Mouse (Mus musculus) hindbrain, embryonic 14.5 days (tissue): Measurements from ENCODE around the gene Sema4d. TPM values are rescaled to one million over a fixed set of nuclear protein-coding genes. Genes with fewer than 3 reads are reported as not detected.

Source experiments
- ATAC-seq: fragments of 200-750 bp; cut with Nextera tagmentation; 2 replicates; pipeline ENCODE4 v1.8.0; 2017; ENCODE audit warnings: moderate number of reproducible peaks, mild to moderate bottlenecking, moderate TSS enrichment, moderate library complexity; ENCODE audit not compliant: low FRiP score
- DNase-seq: peaks from one replicate; pipeline ENCODE4 v3.0.0-alpha.2; 2015; ENCODE audit warnings: low spot score
- H3K27ac ChIP-seq: fragments of 300-500 bp; sonication (generic); 2 replicates; pipeline ENCODE4 v1.5.1; 2014; ENCODE audit warnings: mild to moderate bottlenecking, moderate library complexity
- H3K27me3 ChIP-seq: fragments of 300-500 bp; sonication (generic); 2 replicates; pipeline ENCODE4 v1.6.1; 2014; ENCODE audit warnings: mild to moderate bottlenecking, low read length, mixed read lengths; ENCODE audit not compliant: control insufficient read depth, insufficient read depth
- H3K36me3 ChIP-seq: fragments of 300-500 bp; sonication (generic); replicated peaks from 2 replicates; pipeline ENCODE4 v1.6.1; 2014; ENCODE audit not compliant: control insufficient read depth, insufficient read depth
- H3K4me1 ChIP-seq: fragments of 300-500 bp; sonication (generic); replicated peaks from 2 replicates; pipeline ENCODE4 v1.6.1; 2014; ENCODE audit warnings: antibody characterized with exemption, low read length, mixed read lengths; ENCODE audit not compliant: control insufficient read depth, insufficient read depth
- H3K4me2 ChIP-seq: fragments of 300-500 bp; sonication (generic); replicated peaks from 2 replicates; pipeline ENCODE4 v1.6.1; 2014; ENCODE audit warnings: mild to moderate bottlenecking, moderate library complexity
- H3K4me3 ChIP-seq: fragments of 300-500 bp; sonication (generic); replicated peaks from 2 replicates; pipeline ENCODE4 v1.5.1; 2014; ENCODE audit warnings: mild to moderate bottlenecking, low read length
- H3K9ac ChIP-seq: fragments of 300-500 bp; sonication (generic); 2 replicates; pipeline ENCODE4 v1.6.1; 2014
- H3K9me3 ChIP-seq: fragments of 300-500 bp; sonication (generic); 2 replicates; pipeline ENCODE4 v1.6.1; 2016; ENCODE audit warnings: low read length; ENCODE audit not compliant: control insufficient read depth
- WGBS: fragments of 180-500 bp; shearing (Covaris S2); extraction: QIAGEN DNeasy Blood & Tissue Kit; methylation state at CpG from one replicate; pipeline ENCODE4 v1.1.7; 2014; 5-methylcytosine and 5-hydroxymethylcytosine counted together
- polyA plus RNA-seq: library from polyadenylated mRNA; unstranded; fragments of >200 nt; fragmentation: Nextera tagmentation; extraction: Ambion mirVana; gene quantifications from 2 replicates; pipeline ENCODE4 v1.2.1, GENCODE M21; 2014

Gene Sema4d
- polyA plus RNA-seq, 1 experiment from 2014 or later, result 16.2 TPM

GRCm38 (mm10) chr13:51649740-51650139 lies 143.8 kb downstream of the Sema4d start:
- no peak overlapping the region for H3K27ac ChIP-seq
- no peak for ATAC-seq

GRCm38 (mm10) chr13:51648237-51648636 lies 145.3 kb downstream of the Sema4d start:
- Histone ChIP-seq H3K9ac (no peak overlapping the region), H3K4me2 (no peak overlapping the region), H3K4me1 (peaks cover 18% of the 10 kb centered on the region), H3K36me3 (peaks cover 2% of the 10 kb centered on the region; the same call in 1 of the 2 replicates), H3K27ac (no peak overlapping the region), H3K4me3 (no peak overlapping the region), H3K27me3 (no peaks in the 10 kb centered on the region), H3K9me3 (no peaks in the 10 kb centered on the region)
- 92% methylated on average over 4 of the region's 4 CpGs for WGBS
- ATAC-seq (no peak), DNase-seq (no peak)

More at GRCm38 (mm10) chr13:51649740-51650139, 143.8 kb downstream of the Sema4d start:
- H3K4me2 ChIP-seq, result no peak overlapping the region
- no peak overlapping the region for H3K4me3 ChIP-seq
- H3K4me1 ChIP-seq, result peaks cover 18% of the 10 kb centered on the region
- 81% methylated on average over 1 of the region's 1 CpGs for WGBS
- no peak for DNase-seq
- peaks cover 12% of the 10 kb centered on the region for H3K36me3 ChIP-seq
- no peaks in the 10 kb centered on the region for H3K9me3 ChIP-seq
- H3K9ac ChIP-seq, result no peak overlapping the region
- H3K27me3 ChIP-seq, result no peaks in the 10 kb centered on the region

GRCm38 (mm10) chr13:51647770-51648169 lies 145.8 kb downstream of the Sema4d start:
- H3K27me3 ChIP-seq, result no peaks in the 10 kb centered on the region
- no peak overlapping the region for H3K4me3 ChIP-seq
- no peak overlapping the region for H3K9ac ChIP-seq
- H3K36me3 ChIP-seq, result no peaks in the 10 kb centered on the region
- H3K9me3 ChIP-seq, result no peaks in the 10 kb centered on the region
- no peak overlapping the region for H3K27ac ChIP-seq
- DNase-seq (no peak), ATAC-seq (no peak)
- 93% methylated on average over 3 of the region's 3 CpGs for WGBS
- H3K4me1 ChIP-seq, result peaks cover 18% of the 10 kb centered on the region
- H3K4me2 ChIP-seq, result no peak overlapping the region

- H3K9ac ChIP-seq, result peak overlapping the region; percentile 20; the same call in 1 of the 2 replicates
- WGBS, result 23% methylated on average over 3 of the region's 3 CpGs
Observed at GRCm38 (mm10) chr13:51646362-51647027, 147.1 kb downstream of the Sema4d start.

GRCm38 (mm10) chr13:51645872-51646271 lies 147.7 kb downstream of the Sema4d start:
- ATAC-seq, result no peak
- no peak overlapping the region for H3K27ac ChIP-seq
- no peaks in the 10 kb centered on the region for H3K36me3 ChIP-seq
- peak overlapping the region; percentile 52 for H3K4me3 ChIP-seq
- no peak for DNase-seq
- H3K9me3 ChIP-seq, result no peaks in the 10 kb centered on the region
- H3K4me2 ChIP-seq, result peak overlapping the region; percentile 82
- no peaks in the 10 kb centered on the region for H3K27me3 ChIP-seq
- peaks cover 6% of the 10 kb centered on the region for H3K4me1 ChIP-seq
- WGBS, result 1% methylated on average over 7 of the region's 7 CpGs
- peak overlapping the region; percentile 54; the same call in 1 of the 2 replicates for H3K9ac ChIP-seq

More at GRCm38 (mm10) chr13:51646362-51647027, 147.1 kb downstream of the Sema4d start:
- no peak for DNase-seq
- Histone ChIP-seq H3K9me3 (no peaks in the 10 kb centered on the region), H3K27ac (no peak overlapping the region), H3K27me3 (no peaks in the 10 kb centered on the region), H3K4me3 (peak overlapping the region; percentile 52), H3K4me1 (peaks cover 9% of the 10 kb centered on the region), H3K4me2 (peak overlapping the region; percentile 82), H3K36me3 (no peaks in the 10 kb centered on the region)
- no peak for ATAC-seq

GRCm38 (mm10) chr13:51644829-51645789 lies 148.4 kb downstream of the Sema4d start, which contains the start of gene Cks2:
Cks2 (plus strand) TSS chr13:51645232.
- Histone ChIP-seq H3K27ac (peak within 1 kb of the TSS; percentile 58), H3K4me3 (peak within 1 kb of the TSS; percentile 52), H3K36me3 (no peaks in the 10 kb centered on the region), H3K4me1 (0 out of 2 replicates have a peak, but pooled peaks cover 4% of the 10 kb centered on the region), H3K9me3 (no peaks in the 10 kb centered on the region), H3K27me3 (no peaks in the 10 kb centered on the region), H3K4me2 (peak within 1 kb of the TSS; percentile 82), H3K9ac (peak within 1 kb of the TSS; percentile 61)
- peak; percentile 99 for ATAC-seq
- DNase-seq, result peak; percentile 98
- WGBS, result under 1% methylated on average over 83 of the region's 83 CpGs

GRCm38 (mm10) chr13:51643924-51644828 lies 149.4 kb downstream of the Sema4d start:
- ATAC-seq (peak; percentile 1; the same call in 1 of the 2 replicates), DNase-seq (no peak)
- peak overlapping the region; percentile 82 for H3K4me2 ChIP-seq
- H3K4me3 ChIP-seq, result peak overlapping the region; percentile 52
- no peaks in the 10 kb centered on the region for H3K36me3 ChIP-seq
- 47% methylated on average over 20 of the region's 20 CpGs for WGBS
- no peaks in the 10 kb centered on the region for H3K27me3 ChIP-seq
- no peaks in the 10 kb centered on the region for H3K9me3 ChIP-seq
- 0 out of 2 replicates have a peak, but pooled peaks cover 4% of the 10 kb centered on the region for H3K4me1 ChIP-seq
- H3K9ac ChIP-seq, result peak overlapping the region; percentile 61
- peak overlapping the region; percentile 58 for H3K27ac ChIP-seq

GRCm38 (mm10) chr13:51642171-51642778 lies 151.3 kb downstream of the Sema4d start:
- Histone ChIP-seq H3K27me3 (no peaks in the 10 kb centered on the region), H3K9ac (no peak overlapping the region), H3K4me1 (0 out of 2 replicates have a peak, but pooled peaks cover 4% of the 10 kb centered on the region), H3K9me3 (no peaks in the 10 kb centered on the region), H3K36me3 (no peaks in the 10 kb centered on the region), H3K4me2 (no peak overlapping the region), H3K27ac (no peak overlapping the region), H3K4me3 (no peak overlapping the region)
- ATAC-seq (no peak), DNase-seq (no peak)
- 32% methylated on average over 11 of the region's 11 CpGs for WGBS
